Mouse (Mus musculus) forebrain, embryonic 16.5 days (tissue): ENCODE results near the gene Tas2r119. TPM values are rescaled to one million over a fixed set of nuclear protein-coding genes. Genes with fewer than 3 reads are reported as not detected.
A peak's percentile ranks its signal among the peaks of the same experiment; 100 is the strongest.

Experiments
- ATAC-seq: fragments of 200-750 bp; cut with Nextera tagmentation; 2 replicates; pipeline ENCODE4 v1.8.0; 2017; ENCODE audit warnings: mild to moderate bottlenecking, moderate library complexity
- H3K27ac ChIP-seq: fragments of 300-500 bp; sonication (generic); 2 replicates; pipeline ENCODE4 v1.5.1; 2014; ENCODE audit warnings: low read length, control low read depth
- H3K27me3 ChIP-seq: fragments of 300-500 bp; sonication (generic); replicated peaks from 2 replicates; pipeline ENCODE4 v1.6.1; 2014; ENCODE audit warnings: low read length; ENCODE audit not compliant: control insufficient read depth, insufficient read depth
- H3K36me3 ChIP-seq: fragments of 300-500 bp; sonication (generic); 2 replicates; pipeline ENCODE4 v1.6.1; 2014; ENCODE audit not compliant: control insufficient read depth, insufficient read depth
- H3K4me1 ChIP-seq: fragments of 300-500 bp; sonication (generic); replicated peaks from 2 replicates; pipeline ENCODE4 v1.6.1; 2014; ENCODE audit warnings: low read length; ENCODE audit not compliant: control insufficient read depth, insufficient read depth
- H3K4me2 ChIP-seq: fragments of 300-500 bp; sonication (generic); 2 replicates; pipeline ENCODE4 v1.6.1; 2014; ENCODE audit warnings: mild to moderate bottlenecking, low read length, control low read depth
- H3K4me3 ChIP-seq: fragments of 300-500 bp; sonication (generic); replicated peaks from 2 replicates; pipeline ENCODE4 v1.5.1; 2014; ENCODE audit warnings: mild to moderate bottlenecking, low read length, control low read depth
- H3K9ac ChIP-seq: fragments of 300-500 bp; sonication (generic); replicated peaks from 2 replicates; pipeline ENCODE4 v1.6.1; 2014; ENCODE audit warnings: low read depth, low read length, control low read depth
- H3K9me3 ChIP-seq: fragments of 300-500 bp; sonication (generic); 2 replicates; pipeline ENCODE4 v1.6.1; 2016; ENCODE audit warnings: low read length; ENCODE audit not compliant: control insufficient read depth
- WGBS: fragments of 180-500 bp; shearing (Covaris S2); extraction: QIAGEN DNeasy Blood & Tissue Kit; methylation state at CpG from one replicate; pipeline ENCODE4 v1.1.7; 2014; 5-methylcytosine and 5-hydroxymethylcytosine counted together
- polyA plus RNA-seq: library from polyadenylated mRNA; unstranded; fragments of >200 nt; fragmentation: Nextera tagmentation; extraction: Ambion mirVana; gene quantifications from 2 replicates; pipeline ENCODE4 v1.2.1, GENCODE M21; 2015

Gene Tas2r119
- polyA plus RNA-seq, 1 experiment from 2014 or later, result not detected

DNA sequence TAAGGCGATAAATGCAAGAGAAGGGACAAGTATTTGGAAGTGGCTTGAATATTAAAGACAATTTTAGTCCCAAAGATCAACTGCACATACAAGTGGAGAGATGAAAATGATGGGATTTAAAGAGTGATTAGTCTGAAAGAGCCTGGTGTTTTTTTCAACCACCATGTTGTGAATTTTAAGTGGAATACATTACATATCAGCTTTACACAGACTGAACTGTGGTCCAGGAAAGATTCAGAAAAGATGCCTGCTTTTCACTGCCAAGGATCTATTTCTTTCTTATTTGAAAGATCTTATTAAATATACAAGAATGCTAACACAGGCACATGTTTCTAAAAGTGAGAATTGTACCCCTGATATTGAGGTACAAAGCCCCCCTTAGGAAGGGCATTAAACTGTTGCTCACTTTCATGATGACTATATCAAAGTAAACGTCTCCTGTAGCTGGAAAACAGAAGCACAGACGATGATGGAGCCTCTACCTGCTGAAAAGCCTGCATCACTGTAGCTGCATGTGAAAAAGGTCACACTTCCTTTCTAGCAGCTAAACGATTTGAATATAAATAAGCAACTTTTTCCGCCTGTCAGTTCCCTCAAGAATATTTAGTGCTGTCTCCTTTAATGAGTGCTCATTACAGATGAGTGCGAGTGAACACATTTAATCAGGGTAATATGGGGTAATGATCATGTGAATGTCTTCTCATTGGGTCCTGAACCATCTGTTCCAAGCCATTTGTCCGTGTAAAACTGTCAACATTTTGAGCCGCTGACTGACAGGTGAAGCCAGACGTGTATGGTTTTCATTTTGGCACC is 4.7 kb upstream of the Tas2r119 start:
- Histone ChIP-seq H3K9ac (no peak overlapping the region), H3K36me3 (no peaks in the 10 kb centered on the region), H3K4me3 (no peak overlapping the region), H3K4me1 (peaks cover 19% of the 10 kb centered on the region), H3K9me3 (peaks cover 3% of the 10 kb centered on the region; the same call in 1 of the 2 replicates), H3K27ac (peak overlapping the region; percentile 76), H3K27me3 (no peaks in the 10 kb centered on the region), H3K4me2 (peak overlapping the region; percentile 32)
- ATAC-seq, result peak; percentile 90
- 6% methylated on average over 9 of the region's 9 CpGs for WGBS

GRCm38 (mm10) chr15:32172988-32173329 is 4.1 kb upstream of the Tas2r119 start:
- Histone ChIP-seq H3K9me3 (peaks cover 3% of the 10 kb centered on the region; the same call in 1 of the 2 replicates), H3K4me3 (no peak overlapping the region), H3K36me3 (no peaks in the 10 kb centered on the region), H3K9ac (no peak overlapping the region), H3K4me2 (no peak overlapping the region), H3K27ac (peak overlapping the region; percentile 76), H3K4me1 (peaks cover 19% of the 10 kb centered on the region), H3K27me3 (no peaks in the 10 kb centered on the region)
- 15% methylated on average over 2 of the region's 2 CpGs for WGBS
- no peak; the same call in 1 of the 2 replicates for ATAC-seq

DNA sequence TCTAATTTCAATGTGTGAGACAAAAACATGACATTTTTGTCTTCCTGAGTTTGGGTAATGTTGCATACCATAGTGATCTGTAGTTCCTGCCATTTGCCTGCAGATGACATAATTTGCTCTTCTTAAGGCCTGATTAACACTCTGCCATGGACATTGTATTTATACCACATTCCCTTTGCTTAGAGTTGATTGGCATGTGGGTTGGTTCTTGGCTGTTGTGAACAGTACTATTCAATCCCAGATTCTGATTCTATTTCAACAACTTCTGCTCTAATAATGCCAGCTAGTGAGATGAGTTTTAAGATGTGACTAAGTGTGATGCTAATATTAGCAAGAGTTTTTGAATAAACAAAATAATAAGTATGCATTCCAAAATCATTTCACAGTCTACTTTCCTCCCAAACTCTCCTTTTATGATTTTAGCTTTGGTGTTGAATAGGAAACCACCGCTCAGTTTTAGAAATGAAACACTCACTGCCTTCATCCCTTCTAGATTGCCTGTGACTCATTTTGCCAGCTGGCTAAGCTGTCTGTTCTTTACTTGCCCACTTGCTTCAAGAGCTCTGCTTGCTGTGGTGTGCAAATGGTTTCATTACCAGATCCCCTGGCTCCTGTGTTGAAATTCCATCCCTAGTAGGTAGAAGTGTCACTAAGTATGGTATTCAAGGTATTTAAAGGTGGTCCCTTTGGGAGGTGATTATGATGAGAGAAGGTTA is 3.1 kb downstream of the Tas2r119 start:
- no peaks in the 10 kb centered on the region for H3K36me3 ChIP-seq
- H3K4me2 ChIP-seq, result no peak overlapping the region
- no peak overlapping the region for H3K9ac ChIP-seq
- 79% methylated on average over 1 of the region's 1 CpGs for WGBS
- H3K9me3 ChIP-seq, result no peaks in the 10 kb centered on the region
- H3K27ac ChIP-seq, result no peak overlapping the region
- H3K27me3 ChIP-seq, result no peaks in the 10 kb centered on the region
- H3K4me3 ChIP-seq, result no peak overlapping the region
- H3K4me1 ChIP-seq, result no peaks in the 10 kb centered on the region
- peak; percentile 64 for ATAC-seq

DNA sequence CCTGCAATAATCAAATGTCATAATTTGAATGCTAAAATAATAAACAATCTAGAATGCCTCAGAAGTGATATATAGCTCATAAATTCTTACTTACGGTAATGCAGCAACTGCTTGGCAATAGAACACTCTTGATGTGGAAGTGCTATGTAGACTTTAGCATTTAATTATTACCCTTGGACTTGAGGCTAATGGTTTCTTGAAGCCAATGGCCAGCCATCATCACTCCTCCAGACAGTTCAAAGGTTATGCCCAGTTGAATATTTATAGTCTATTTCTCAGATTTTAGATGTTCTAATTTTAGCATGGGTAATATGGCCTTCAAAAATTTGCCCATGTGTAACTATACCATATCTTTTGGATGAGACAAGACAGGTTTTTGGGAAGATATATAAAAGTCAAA is 4.9 kb downstream of the Tas2r119 start:
- Histone ChIP-seq H3K4me2 (no peak overlapping the region), H3K9me3 (no peaks in the 10 kb centered on the region), H3K27me3 (no peaks in the 10 kb centered on the region), H3K36me3 (no peaks in the 10 kb centered on the region), H3K4me1 (no peaks in the 10 kb centered on the region), H3K9ac (no peak overlapping the region), H3K27ac (no peak overlapping the region), H3K4me3 (no peak overlapping the region)
- 95% methylated on average over 1 of the region's 1 CpGs for WGBS
- ATAC-seq, result no peak

DNA sequence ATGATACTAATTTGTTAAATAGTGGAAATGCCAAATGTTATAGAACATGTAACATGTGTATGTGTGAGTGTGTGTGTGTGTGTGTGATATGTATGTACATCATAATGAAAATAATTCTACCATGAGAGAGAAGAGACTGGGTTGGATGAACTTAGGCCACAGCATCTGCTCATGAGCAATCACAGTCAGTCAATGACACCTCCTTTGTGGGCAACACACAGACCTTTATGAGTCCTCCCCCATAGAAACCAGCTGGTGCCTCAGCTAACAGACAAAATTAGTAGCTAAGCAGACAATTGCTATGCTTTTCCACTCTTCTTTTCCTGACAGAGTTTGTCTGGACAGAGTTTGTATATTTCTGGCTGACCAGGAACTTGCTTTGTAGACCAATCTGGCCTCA is 7.9 kb downstream of the Tas2r119 start:
- no peaks in the 10 kb centered on the region for H3K27me3 ChIP-seq
- H3K4me2 ChIP-seq, result no peak overlapping the region
- no peak overlapping the region for H3K27ac ChIP-seq
- H3K9ac ChIP-seq, result no peak overlapping the region
- no peaks in the 10 kb centered on the region for H3K9me3 ChIP-seq
- H3K4me3 ChIP-seq, result no peak overlapping the region
- no peaks in the 10 kb centered on the region for H3K36me3 ChIP-seq
- H3K4me1 ChIP-seq, result no peaks in the 10 kb centered on the region
- ATAC-seq, result no peak

DNA sequence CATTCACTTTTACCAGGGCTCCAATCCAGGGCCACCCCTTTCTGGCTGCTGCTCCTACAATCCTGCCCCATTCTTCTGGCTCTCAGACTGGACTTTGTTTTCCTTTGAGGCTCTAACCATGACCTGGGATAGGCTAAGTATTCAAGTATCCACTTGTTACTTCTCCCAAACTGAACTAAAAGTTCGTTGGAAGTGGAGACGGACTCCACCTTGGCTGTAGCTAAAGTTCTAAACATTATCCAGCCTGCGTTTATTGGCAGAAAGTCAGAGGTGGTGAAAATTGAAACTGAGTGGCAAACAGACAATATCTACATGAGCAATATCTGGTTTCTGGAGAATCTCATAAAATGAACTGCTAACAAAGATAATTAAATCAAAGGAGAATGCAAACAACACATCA is 12.8 kb downstream of the Tas2r119 start:
- H3K4me3 ChIP-seq, result no peak overlapping the region
- 75% methylated on average over 3 of the region's 3 CpGs for WGBS
- no peaks in the 10 kb centered on the region for H3K27me3 ChIP-seq
- H3K4me2 ChIP-seq, result no peak overlapping the region
- ATAC-seq, result no peak
- H3K9me3 ChIP-seq, result no peaks in the 10 kb centered on the region
- H3K9ac ChIP-seq, result no peak overlapping the region
- H3K4me1 ChIP-seq, result no peaks in the 10 kb centered on the region
- no peaks in the 10 kb centered on the region for H3K36me3 ChIP-seq
- H3K27ac ChIP-seq, result no peak overlapping the region

DNA sequence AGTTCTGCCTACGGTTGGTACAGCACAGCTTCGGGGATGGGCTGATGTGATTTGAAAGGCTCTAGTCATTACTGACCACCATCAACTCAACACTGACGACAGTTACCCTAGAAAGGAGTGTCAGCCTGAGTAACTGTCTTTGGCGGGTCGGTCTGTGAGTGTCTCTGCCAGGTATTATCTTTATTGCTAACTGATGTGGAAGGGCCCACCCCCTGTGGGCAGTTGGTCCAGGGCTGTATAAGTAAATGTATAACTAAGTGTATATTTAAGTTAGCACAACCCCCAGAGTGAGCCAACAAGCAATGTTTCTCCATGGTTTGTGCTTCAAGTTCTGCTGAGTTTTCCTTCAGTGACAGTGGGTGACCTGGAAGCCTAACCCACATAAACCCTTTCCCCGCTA is 13.3 kb downstream of the Tas2r119 start:
- 90% methylated on average over 6 of the region's 6 CpGs for WGBS

DNA sequence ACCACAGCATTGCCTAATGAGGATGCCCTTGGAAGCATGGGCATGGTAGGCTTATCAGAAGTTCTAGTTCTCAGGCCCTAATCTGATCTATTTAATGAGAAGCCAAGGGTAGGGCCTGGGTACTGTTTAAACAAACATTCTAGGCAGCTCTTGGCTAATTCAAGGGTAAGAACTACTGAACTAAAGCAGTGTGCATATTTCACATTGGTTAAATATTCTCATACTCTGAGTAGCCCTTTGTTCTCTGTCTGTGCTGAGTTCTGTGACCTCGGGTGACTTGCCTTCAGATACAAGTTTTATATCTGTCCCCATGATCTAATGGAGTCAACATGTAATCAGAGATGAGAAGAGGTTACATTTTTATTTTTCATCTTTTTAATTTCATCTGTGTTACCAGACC is 15.9 kb downstream of the Tas2r119 start:
- Histone ChIP-seq H3K4me2 (no peak overlapping the region), H3K9me3 (no peaks in the 10 kb centered on the region), H3K9ac (no peak overlapping the region), H3K27me3 (no peaks in the 10 kb centered on the region), H3K36me3 (no peaks in the 10 kb centered on the region), H3K4me3 (no peak overlapping the region), H3K4me1 (no peaks in the 10 kb centered on the region), H3K27ac (no peak overlapping the region)
- no peak for ATAC-seq
- 65% methylated on average over 1 of the region's 1 CpGs for WGBS

More for the DNA sequence above, 13.3 kb downstream of the Tas2r119 start:
- Histone ChIP-seq H3K27ac (no peak overlapping the region), H3K36me3 (no peaks in the 10 kb centered on the region), H3K4me2 (no peak overlapping the region), H3K9ac (no peak overlapping the region), H3K27me3 (no peaks in the 10 kb centered on the region), H3K9me3 (no peaks in the 10 kb centered on the region), H3K4me1 (no peaks in the 10 kb centered on the region), H3K4me3 (no peak overlapping the region)
- ATAC-seq, result no peak

- no peak overlapping the region for H3K4me2 ChIP-seq
- H3K9me3 ChIP-seq, result no peaks in the 10 kb centered on the region
- H3K9ac ChIP-seq, result no peak overlapping the region
- ATAC-seq, result no peak
- H3K36me3 ChIP-seq, result no peaks in the 10 kb centered on the region
- WGBS, result 77% methylated on average over 9 of the region's 9 CpGs
- no peak overlapping the region for H3K4me3 ChIP-seq
- no peaks in the 10 kb centered on the region for H3K4me1 ChIP-seq
- no peaks in the 10 kb centered on the region for H3K27me3 ChIP-seq
- no peak overlapping the region for H3K27ac ChIP-seq
Observed at GRCm38 (mm10) chr15:32198076-32198475, 21.0 kb downstream of the Tas2r119 start.
